Mouse (Mus musculus): ENCODE results near the gene Foxk2. TPM values are rescaled to one million over a fixed set of nuclear protein-coding genes. Genes with fewer than 3 reads are reported as not detected.
"Not testable (repeated sequence)": the region's sequence is repeated elsewhere in the genome, so short reads cannot be mapped to it uniquely, and the experiment has no call there.

Foxk2 gene
- total RNA-seq, 4 experiments from 2014 or later: 32.8 to 44.0 (median 41.8) TPM

GRCm38 (mm10) chr11:121278011-121278410 lies 18.2 kb downstream of the Foxk2 start:
- DNase-seq: no peak

GRCm38 (mm10) chr11:121282911-121283310 lies 23.1 kb downstream of the Foxk2 start:
- DNase-seq: no peak

- DNase-seq: no peak
These were observed 30.1 kb downstream of the Foxk2 start for GRCm38 (mm10) chr11:121289859-121290258.

- peak; percentile 66 for DNase-seq
These were observed 35.0 kb downstream of the Foxk2 start for GRCm38 (mm10) chr11:121294771-121295170.

- DNase-seq: no peak
These were observed 38.7 kb downstream of the Foxk2 start for GRCm38 (mm10) chr11:121298493-121298892.

- no peak for DNase-seq
These were observed 40.5 kb downstream of the Foxk2 start for GRCm38 (mm10) chr11:121300265-121300664.

GRCm38 (mm10) chr11:121305371-121305770 lies 45.6 kb downstream of the Foxk2 start:
- DNase-seq: no peak

- no peak for DNase-seq
These were observed 46.8 kb downstream of the Foxk2 start for GRCm38 (mm10) chr11:121306608-121307007.

- not testable (repeated sequence) for DNase-seq
These were observed 47.9 kb downstream of the Foxk2 start for GRCm38 (mm10) chr11:121307712-121308111.

GRCm38 (mm10) chr11:121326034-121326433 lies 66.2 kb downstream of the Foxk2 start:
- DNase-seq: no peak

- DNase-seq: no peak
These were observed 66.9 kb downstream of the Foxk2 start for GRCm38 (mm10) chr11:121326681-121327080.

GRCm38 (mm10) chr11:121328206-121328605 lies 68.4 kb downstream of the Foxk2 start:
- peak; percentile 13 for DNase-seq

GRCm38 (mm10) chr11:121328619-121329018 lies 68.8 kb downstream of the Foxk2 start:
- no peak for DNase-seq

- DNase-seq: no peak
These were observed 71.9 kb downstream of the Foxk2 start for GRCm38 (mm10) chr11:121331641-121332040.

GRCm38 (mm10) chr11:121339647-121340046 lies 79.9 kb downstream of the Foxk2 start:
- DNase-seq: no peak

GRCm38 (mm10) chr11:121340287-121340686 lies 80.5 kb downstream of the Foxk2 start:
- DNase-seq: no peak

GRCm38 (mm10) chr11:121342423-121342822 lies 82.6 kb downstream of the Foxk2 start:
- not testable (repeated sequence) for DNase-seq

GRCm38 (mm10) chr11:121347036-121347435 lies 87.2 kb downstream of the Foxk2 start:
- no peak for DNase-seq

GRCm38 (mm10) chr11:121348166-121348565 lies 88.4 kb downstream of the Foxk2 start:
- no peak for DNase-seq

- not testable (repeated sequence) for DNase-seq
These were observed 88.9 kb downstream of the Foxk2 start for GRCm38 (mm10) chr11:121348727-121349126.

- peak; percentile 26 for DNase-seq
These were observed 93.7 kb downstream of the Foxk2 start for GRCm38 (mm10) chr11:121353326-121354090.

- DNase-seq: peak; percentile 97
These were observed 94.4 kb downstream of the Foxk2 start, which contains the start of gene Wdr45b for GRCm38 (mm10) chr11:121354091-121354707. Wdr45b (minus strand) TSS chr11:121354445.
